Mouse (Mus musculus) stomach, embryonic 16.5 days (tissue): Measurements from ENCODE around the gene Gm9913. TPM values are rescaled to one million over a fixed set of nuclear protein-coding genes. Genes with fewer than 3 reads are reported as not detected.

Source experiments
- ATAC-seq: fragments of 200-750 bp; cut with Nextera tagmentation; 2 replicates; pipeline ENCODE4 v1.8.0; 2017; ENCODE audit warnings: moderate number of reproducible peaks, moderate TSS enrichment; ENCODE audit not compliant: insufficient read depth, low FRiP score
- H3K27ac ChIP-seq: fragments of 300-500 bp; sonication (generic); 2 replicates; pipeline ENCODE4 v1.5.1; 2014; ENCODE audit warnings: low read length
- H3K27me3 ChIP-seq: fragments of 300-500 bp; sonication (generic); 2 replicates; pipeline ENCODE4 v1.6.1; 2014; ENCODE audit warnings: low read length, control low read depth, mixed read lengths; ENCODE audit not compliant: control insufficient read depth, insufficient read depth
- H3K36me3 ChIP-seq: fragments of 300-500 bp; sonication (generic); 2 replicates; pipeline ENCODE4 v1.6.1; 2014; ENCODE audit warnings: low read length; ENCODE audit not compliant: control insufficient read depth, insufficient read depth
- H3K4me1 ChIP-seq: fragments of 300-500 bp; sonication (generic); 2 replicates; pipeline ENCODE4 v1.6.1; 2014; ENCODE audit warnings: low read length, control low read depth, mixed read lengths; ENCODE audit not compliant: control insufficient read depth, insufficient read depth
- H3K4me2 ChIP-seq: fragments of 300-500 bp; sonication (generic); 2 replicates; pipeline ENCODE4 v1.6.1; 2014; ENCODE audit warnings: low read depth, low read length, mixed read lengths
- H3K4me3 ChIP-seq: fragments of 300-500 bp; sonication (generic); replicated peaks from 2 replicates; pipeline ENCODE4 v1.5.1; 2014; ENCODE audit warnings: mild to moderate bottlenecking, low read length
- H3K9ac ChIP-seq: fragments of 300-500 bp; sonication (generic); 2 replicates; pipeline ENCODE4 v1.6.1; 2014; ENCODE audit warnings: low read length
- H3K9me3 ChIP-seq: fragments of 300-500 bp; sonication (generic); replicated peaks from 2 replicates; pipeline ENCODE4 v1.6.1; 2016; ENCODE audit warnings: low read length, control low read depth; ENCODE audit not compliant: control insufficient read depth
- WGBS: fragments of 180-500 bp; shearing (Covaris S2); extraction: QIAGEN DNeasy Blood & Tissue Kit; methylation state at CpG from one replicate; pipeline ENCODE4 v1.1.7; 2014; 5-methylcytosine and 5-hydroxymethylcytosine counted together
- polyA plus RNA-seq: library from polyadenylated mRNA; unstranded; fragments of >200 nt; fragmentation: Nextera tagmentation; extraction: Ambion mirVana; gene quantifications from 2 replicates; pipeline ENCODE4 v1.2.1, GENCODE M21; 2015

The Gm9913 gene
- polyA plus RNA-seq, 1 experiment from 2014 or later: 0.37 TPM

DNA sequence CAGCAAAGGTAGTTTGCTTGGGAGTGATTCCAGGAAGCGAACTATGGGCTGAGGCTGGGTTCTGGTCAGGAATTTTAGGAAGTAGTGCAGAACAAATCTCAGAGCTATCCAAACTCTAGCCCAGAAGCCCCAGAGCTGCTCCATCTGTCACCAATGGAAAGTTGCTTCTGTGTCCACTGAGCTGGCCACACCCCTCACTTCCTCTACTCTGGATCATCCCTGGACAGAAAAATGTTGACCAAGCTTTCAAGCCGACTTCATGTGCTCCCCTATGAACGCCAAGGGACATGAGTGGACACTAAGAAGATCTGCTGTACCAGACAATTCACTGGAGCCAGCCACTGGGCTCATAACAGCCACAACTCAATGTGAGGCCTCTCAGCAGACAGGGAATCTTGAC, 28.7 kb upstream of the Gm9913 start:
- Histone ChIP-seq H3K27ac (no peak overlapping the region), H3K9me3 (no peaks in the 10 kb centered on the region), H3K4me1 (peaks cover 13% of the 10 kb centered on the region), H3K4me3 (no peak overlapping the region), H3K9ac (no peak overlapping the region), H3K4me2 (no peak overlapping the region), H3K36me3 (no peaks in the 10 kb centered on the region), H3K27me3 (no peaks in the 10 kb centered on the region)
- whole genome bisulfite sequencing: 69% methylated on average over 3 of the region's 3 CpGs
- ATAC-seq: no peak

DNA sequence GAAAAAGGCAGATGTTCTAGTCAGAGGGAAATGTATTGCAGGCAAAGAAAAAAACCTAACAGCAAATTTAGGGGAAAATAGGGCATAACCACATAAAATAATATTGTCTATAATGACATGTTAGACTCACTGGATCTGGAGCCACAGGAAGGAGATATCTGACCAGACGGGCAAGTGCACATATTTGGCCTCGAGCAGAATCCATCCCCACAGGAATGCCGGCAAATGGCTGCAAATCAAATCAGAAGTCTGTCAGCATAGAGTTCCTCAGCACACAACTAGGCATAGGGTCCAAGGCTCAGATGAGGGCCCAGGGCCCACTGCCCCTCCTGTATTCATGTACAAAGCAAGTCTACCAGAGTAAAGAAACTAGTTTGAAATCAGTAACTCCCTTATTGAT, 27.5 kb upstream of the Gm9913 start:
- H3K9me3 ChIP-seq: no peaks in the 10 kb centered on the region
- no peak overlapping the region for H3K27ac ChIP-seq
- no peak overlapping the region for H3K9ac ChIP-seq
- H3K36me3 ChIP-seq: no peaks in the 10 kb centered on the region
- ATAC-seq: no peak
- WGBS: 75% methylated on average over 3 of the region's 3 CpGs
- H3K4me2 ChIP-seq: no peak overlapping the region
- no peaks in the 10 kb centered on the region for H3K27me3 ChIP-seq
- peaks cover 14% of the 10 kb centered on the region for H3K4me1 ChIP-seq
- no peak overlapping the region for H3K4me3 ChIP-seq

DNA sequence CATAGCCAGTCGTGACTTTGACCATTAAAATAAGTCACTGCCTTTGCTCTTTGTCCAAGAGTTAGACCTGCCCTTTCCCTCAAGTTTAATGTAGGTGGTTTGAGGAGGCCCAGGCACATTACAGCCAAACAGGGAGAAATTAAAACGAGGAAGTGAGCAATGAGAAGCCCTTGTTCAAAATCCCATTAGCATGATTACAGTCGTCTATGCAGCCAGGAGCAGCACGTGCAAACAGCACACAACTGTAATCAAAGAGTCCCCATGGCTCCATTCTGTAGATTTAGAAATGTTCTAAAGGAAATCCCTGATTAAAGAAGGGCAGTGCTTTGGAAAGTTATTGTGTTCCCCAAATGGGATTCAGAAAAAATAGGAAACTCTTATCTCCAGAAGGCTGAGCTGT, 26.2 kb upstream of the Gm9913 start:
- Histone ChIP-seq H3K36me3 (no peaks in the 10 kb centered on the region), H3K27ac (no peak overlapping the region), H3K4me1 (peaks cover 9% of the 10 kb centered on the region), H3K9me3 (no peaks in the 10 kb centered on the region), H3K9ac (no peak overlapping the region), H3K4me2 (no peak overlapping the region), H3K4me3 (no peak overlapping the region), H3K27me3 (no peaks in the 10 kb centered on the region)
- ATAC-seq: no peak
- WGBS: 62% methylated on average over 4 of the region's 4 CpGs

DNA sequence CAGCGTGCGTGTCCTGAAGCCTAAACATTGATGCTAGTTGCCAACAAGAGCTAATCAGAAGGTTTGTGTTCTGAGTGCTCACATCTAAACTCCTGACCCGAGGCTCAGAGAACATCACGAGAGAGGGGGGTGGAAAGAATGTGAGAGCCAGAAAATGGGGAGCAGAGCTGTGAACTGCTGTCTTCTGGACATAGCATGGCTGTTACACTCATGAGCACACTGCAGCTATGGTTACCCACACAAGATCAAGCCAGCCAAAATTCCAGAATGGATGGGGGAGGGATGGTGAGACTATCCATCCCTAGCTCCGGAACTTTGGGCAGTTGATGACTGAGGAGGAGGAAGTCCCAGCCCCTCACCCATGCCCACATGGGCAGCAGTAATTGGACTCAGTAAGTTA, 24.8 kb upstream of the Gm9913 start:
- Histone ChIP-seq H3K4me2 (no peak overlapping the region), H3K9me3 (no peaks in the 10 kb centered on the region), H3K36me3 (no peaks in the 10 kb centered on the region), H3K4me1 (peaks cover 8% of the 10 kb centered on the region), H3K9ac (no peak overlapping the region), H3K4me3 (no peak overlapping the region), H3K27me3 (no peaks in the 10 kb centered on the region), H3K27ac (no peak overlapping the region)
- 44% methylated on average over 5 of the region's 5 CpGs for WGBS
- ATAC-seq: peak; percentile 47; the same call in 1 of the 2 replicates

- H3K27ac ChIP-seq: no peak overlapping the region
- H3K27me3 ChIP-seq: no peaks in the 10 kb centered on the region
- no peak for ATAC-seq
- no peak overlapping the region for H3K4me3 ChIP-seq
- no peaks in the 10 kb centered on the region for H3K9me3 ChIP-seq
- no peak overlapping the region for H3K4me2 ChIP-seq
- no peak overlapping the region for H3K9ac ChIP-seq
- H3K36me3 ChIP-seq: no peaks in the 10 kb centered on the region
- peaks cover 8% of the 10 kb centered on the region for H3K4me1 ChIP-seq
- WGBS: 78% methylated on average over 4 of the region's 4 CpGs
These were observed 23.8 kb upstream of the Gm9913 start for GRCm38 (mm10) chr2:125481116-125481515.

DNA sequence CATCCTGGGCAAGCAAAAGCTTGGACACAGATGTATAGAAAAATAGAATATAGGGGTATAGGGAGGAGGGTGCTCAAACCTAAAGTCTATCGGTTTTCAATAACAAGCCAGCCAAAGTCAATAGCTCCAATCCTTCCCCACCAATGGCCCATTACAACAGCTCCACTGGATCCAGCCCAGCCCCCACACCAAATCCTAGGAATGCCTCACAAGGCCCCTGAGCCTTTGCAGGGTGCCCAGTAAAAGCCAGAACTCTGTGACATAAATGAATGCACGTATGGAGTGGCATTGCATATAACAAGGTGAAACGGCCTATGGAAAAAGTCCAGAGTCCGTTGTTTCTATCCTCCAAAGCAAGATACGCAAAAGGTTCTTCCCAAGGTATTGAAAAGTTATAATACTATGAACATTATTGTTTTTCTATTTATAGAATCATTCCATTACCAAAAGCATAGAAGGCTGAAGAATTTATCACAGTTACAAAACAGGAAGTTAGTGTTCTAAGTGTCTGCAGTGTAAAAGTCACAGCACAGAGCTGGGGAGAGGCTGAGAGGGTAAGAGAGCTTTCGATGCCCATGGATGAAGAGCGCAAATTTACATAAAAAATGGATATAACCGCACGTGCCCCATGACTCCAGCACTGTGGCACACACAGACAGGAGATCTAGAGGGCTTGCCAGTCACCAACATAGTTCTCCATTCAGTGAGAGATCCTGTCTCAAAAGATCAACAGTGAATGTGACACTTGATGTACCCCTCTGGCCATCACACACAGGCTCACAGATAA, 23.2 kb upstream of the Gm9913 start:
- no peak overlapping the region for H3K4me2 ChIP-seq
- WGBS: 87% methylated on average over 9 of the region's 9 CpGs
- no peak overlapping the region for H3K4me3 ChIP-seq
- H3K9me3 ChIP-seq: no peaks in the 10 kb centered on the region
- no peak overlapping the region for H3K27ac ChIP-seq
- no peaks in the 10 kb centered on the region for H3K36me3 ChIP-seq
- H3K27me3 ChIP-seq: no peaks in the 10 kb centered on the region
- peaks cover 8% of the 10 kb centered on the region for H3K4me1 ChIP-seq
- ATAC-seq: no peak
- no peak overlapping the region for H3K9ac ChIP-seq

DNA sequence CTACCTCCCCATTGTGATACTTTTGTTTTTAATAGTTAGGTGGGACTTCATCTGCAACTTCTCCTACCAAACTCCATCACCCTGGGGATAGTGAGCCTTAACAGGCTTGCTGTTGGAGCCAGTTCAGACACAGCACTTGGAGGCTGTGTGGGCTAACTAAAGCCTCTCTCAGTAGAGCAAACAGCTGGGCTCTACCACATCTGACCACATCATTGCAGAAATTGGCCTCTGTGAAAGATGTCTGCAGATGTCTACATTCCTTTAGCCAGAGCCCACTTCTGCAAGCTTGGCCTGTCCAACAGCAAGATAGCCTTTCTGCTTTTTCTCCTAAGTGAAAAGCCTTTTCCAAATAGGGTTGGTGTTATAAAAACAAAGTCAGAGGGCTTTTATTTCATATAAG, 20.7 kb upstream of the Gm9913 start:
- Histone ChIP-seq H3K9me3 (no peaks in the 10 kb centered on the region), H3K27me3 (no peaks in the 10 kb centered on the region), H3K27ac (no peak overlapping the region), H3K9ac (no peak overlapping the region), H3K4me1 (peaks cover 8% of the 10 kb centered on the region), H3K4me3 (no peak overlapping the region), H3K4me2 (no peak overlapping the region), H3K36me3 (no peaks in the 10 kb centered on the region)
- no peak; the same call in 1 of the 2 replicates for ATAC-seq

GRCm38 (mm10) chr2:125484910-125485309, 20.0 kb upstream of the Gm9913 start:
- peak overlapping the region; percentile 29; the same call in 1 of the 2 replicates for H3K27ac ChIP-seq
- 71% methylated on average over 9 of the region's 9 CpGs for WGBS
- H3K4me2 ChIP-seq: no peak overlapping the region
- no peak overlapping the region for H3K9ac ChIP-seq
- H3K36me3 ChIP-seq: no peaks in the 10 kb centered on the region
- H3K4me1 ChIP-seq: peaks cover 8% of the 10 kb centered on the region
- H3K4me3 ChIP-seq: no peak overlapping the region
- H3K27me3 ChIP-seq: no peaks in the 10 kb centered on the region
- no peaks in the 10 kb centered on the region for H3K9me3 ChIP-seq
- ATAC-seq: no peak

DNA sequence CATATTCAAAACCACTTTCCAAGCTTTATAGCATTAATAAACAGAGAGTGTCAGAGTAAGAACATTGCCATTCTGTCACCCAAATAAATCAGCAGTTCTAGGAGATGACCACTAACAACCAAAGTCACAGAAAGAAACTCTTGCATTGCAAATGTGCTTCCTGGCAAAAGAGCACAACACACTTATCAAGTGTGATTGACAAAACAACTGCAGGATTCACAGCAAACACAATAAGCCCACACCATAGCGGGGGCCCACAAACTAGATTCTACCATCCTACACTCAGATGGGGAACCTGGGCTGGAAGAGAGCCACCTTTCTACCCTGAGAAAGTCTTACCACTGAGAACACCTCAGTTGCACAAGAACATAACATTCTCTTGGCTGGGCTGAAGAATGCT, 14.9 kb upstream of the Gm9913 start:
- no peak overlapping the region for H3K9ac ChIP-seq
- ATAC-seq: no peak
- no peak overlapping the region for H3K4me2 ChIP-seq
- no peak overlapping the region for H3K4me3 ChIP-seq
- 100% methylated on average over 1 of the region's 1 CpGs for WGBS
- no peaks in the 10 kb centered on the region for H3K4me1 ChIP-seq
- H3K36me3 ChIP-seq: no peaks in the 10 kb centered on the region
- no peaks in the 10 kb centered on the region for H3K9me3 ChIP-seq
- no peak overlapping the region for H3K27ac ChIP-seq
- no peaks in the 10 kb centered on the region for H3K27me3 ChIP-seq
